Mouse (Mus musculus) ZHBTc4 (cell line): ENCODE results near the gene Yjefn3.

ENCODE experiments used
- DNase-seq: peaks from one replicate; pipeline ENCODE4 v3.0.0-alpha.2; 2011; ENCODE audit warnings: low read depth, low spot score

Yjefn3 gene

DNA sequence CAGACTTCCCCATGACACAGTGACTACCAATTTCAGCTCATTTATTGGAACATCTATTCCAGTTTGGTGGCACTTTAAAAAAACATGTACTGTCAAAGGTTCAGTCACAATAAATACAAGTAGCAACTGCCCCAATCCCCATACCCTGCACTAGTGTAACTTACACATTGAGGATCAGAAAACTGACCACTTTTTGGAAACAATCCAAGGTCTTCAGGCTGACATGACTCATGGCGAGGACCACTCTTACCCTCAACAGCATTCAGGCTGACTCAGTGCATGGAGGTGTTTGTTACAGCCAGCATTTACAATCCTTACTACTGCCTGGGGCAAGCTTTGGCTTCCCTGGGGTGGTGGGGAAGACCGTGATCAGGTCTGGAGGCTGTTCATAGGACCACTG, 4.6 kb upstream of the Yjefn3 start:
- no peak for DNase-seq

DNA sequence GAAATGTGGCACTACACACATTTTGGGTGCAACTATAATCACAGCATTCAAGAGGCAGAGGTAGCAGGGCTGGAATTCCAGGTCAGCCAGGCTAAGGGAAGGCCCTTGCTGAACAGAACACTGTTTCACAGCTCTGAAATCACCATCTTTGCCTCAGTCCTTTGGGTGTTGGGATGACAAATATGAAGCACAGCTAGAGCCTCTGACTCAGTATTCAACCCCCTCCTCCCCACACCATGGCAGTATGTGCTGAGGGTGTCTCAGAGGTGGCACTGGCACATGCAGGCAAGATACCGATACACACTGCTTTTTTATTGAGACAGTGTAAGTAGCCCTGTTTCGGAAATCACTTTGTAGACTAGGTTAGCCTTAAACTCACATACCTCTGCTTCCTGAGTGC, 3.7 kb upstream of the Yjefn3 start:
- DNase-seq = no peak

DNA sequence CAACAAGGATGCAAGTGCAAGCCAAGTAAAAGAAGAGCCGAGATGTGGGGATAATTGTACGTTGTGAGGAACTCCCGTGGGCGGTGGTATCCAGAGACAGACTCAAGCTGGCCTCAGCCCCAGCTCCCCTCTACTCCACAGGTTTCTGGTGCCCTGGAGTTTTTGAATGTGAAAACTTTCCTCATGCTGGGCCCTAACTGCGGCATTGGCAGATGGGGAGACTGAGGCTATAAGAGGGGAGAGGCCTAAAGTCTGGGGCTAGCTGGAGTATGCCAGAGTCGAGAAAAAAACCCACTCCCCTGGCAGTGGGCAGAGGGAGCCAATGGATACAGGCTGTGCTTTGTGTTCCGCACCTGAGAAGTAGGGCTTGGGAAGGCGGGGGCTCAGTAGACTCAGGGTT, 1.6 kb upstream of the Yjefn3 start:
- no peak for DNase-seq

DNA sequence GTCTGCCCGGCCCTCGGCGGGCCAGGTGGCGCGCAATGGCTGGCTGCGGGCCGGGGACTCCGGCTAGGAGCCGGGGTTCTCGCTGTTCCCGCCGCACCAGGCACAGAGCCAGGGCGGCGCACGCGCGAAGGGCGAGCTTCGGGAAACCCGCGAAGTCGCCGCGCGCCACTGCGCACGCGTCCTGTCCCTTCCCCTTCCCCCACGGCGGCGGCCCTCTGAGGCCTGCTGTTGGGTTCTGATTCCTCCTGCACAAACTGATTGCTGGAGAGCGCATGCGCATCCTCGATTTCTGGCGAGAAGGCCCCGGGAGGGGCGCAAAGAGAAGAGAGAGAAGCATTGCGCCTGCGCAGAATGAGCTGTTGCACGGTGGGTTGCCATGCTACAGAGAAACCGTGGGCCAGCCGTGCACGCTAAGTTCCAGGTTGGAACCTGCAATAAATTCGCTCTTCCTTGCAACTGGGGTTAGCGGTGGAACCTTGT, 591 bp upstream of the Yjefn3 start:
- peak; percentile 100 for DNase-seq

DNA sequence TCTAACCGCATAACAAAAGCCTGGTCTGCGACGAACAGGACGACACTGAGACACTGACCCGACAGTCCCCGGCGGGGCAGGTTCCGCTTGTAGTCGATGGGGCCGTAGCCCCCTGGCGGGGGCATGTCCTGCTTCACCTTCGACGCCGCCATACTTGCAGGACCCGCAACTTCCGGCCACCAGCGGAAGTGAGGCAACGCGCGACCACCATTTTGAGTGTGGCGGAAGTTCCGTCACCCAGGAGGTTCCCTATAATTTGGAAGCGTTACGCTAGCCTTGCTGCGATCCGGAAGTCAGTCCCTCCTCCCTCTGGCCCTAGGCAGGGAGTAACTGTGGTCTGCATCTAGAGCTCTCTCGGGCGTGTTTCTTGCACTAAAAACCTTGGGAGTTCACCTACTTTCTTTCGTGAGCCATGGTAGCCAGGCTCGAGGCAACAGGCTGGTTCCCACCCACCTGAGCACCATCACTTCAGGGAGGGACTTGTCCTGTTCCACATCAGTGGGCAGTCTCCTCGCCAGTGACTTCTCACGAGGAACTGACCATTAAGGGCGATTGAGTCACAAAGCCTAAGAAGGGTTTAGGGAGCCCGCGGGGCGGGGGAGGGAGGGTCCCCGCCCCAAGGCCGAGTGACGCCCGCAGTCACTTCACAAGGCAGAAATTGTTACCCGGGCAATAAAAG, 889 bp downstream of the Yjefn3 start:
- peak; percentile 99 for DNase-seq

DNA sequence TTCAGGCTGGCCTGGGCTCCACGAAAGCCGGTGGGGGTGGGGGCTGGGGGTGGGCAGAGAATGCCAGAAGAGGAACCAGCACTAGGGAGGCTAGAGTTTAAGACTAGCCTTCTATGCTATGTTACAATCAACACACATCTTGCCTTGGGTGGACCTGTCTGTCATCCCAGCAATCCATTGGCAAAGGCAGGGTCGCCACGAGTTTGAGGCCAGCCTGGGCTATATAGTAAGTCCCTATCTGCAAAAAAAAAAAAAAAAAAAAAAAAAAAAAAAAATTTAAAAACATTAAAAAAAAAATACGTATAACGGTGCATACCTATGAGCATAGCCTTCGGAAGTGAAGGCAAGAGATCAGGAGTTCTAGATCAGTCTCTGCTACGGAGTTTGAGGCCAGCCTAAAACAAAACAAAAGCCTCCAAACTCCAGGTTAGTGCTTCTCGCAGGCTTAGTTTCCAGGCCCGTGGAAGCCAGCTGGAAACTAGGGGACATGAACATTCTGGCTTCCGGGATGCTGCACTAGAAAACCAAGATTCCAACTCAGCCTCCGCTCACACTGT, 1.5 kb downstream of the Yjefn3 start:
- no peak for DNase-seq

DNA sequence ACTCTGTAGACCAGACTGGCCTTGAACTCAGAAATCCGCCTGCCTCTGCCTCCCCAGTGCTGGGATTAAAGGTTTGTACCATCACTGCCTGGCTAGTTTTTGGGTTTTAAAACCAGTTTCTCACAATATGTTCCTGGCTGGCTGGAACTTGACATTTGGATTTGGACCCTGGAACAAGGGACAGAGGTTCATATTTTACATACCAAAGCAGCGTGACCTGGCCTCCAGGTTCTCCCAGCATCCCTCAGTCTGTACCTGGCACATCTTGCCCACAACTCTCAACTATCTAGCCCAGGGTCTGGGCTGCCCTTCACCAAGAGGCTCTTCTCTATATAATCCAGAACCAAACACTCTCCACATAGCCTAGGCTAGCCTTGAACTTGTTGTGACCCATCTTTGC, 2.6 kb downstream of the Yjefn3 start:
- no peak for DNase-seq

DNA sequence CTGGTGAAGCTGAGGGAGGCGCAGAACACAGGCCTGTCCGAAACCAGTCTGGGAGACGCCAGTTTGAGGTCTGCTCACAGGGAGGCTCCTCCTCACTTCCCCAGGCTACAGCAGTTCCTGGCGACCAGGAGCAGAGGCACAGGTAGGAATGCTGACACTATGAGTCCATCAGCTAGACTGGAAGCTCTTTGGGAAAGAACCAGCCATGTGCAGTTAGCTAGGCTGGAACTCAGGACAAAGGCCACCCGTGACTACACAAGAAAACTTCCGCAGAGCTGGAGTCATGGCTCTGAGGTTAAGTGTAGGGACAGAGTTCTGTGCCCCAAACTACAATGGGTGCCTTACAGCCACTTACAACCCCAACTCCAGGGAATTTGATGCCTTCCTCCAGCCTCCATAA, 4.7 kb downstream of the Yjefn3 start:
- DNase-seq = no peak

DNA sequence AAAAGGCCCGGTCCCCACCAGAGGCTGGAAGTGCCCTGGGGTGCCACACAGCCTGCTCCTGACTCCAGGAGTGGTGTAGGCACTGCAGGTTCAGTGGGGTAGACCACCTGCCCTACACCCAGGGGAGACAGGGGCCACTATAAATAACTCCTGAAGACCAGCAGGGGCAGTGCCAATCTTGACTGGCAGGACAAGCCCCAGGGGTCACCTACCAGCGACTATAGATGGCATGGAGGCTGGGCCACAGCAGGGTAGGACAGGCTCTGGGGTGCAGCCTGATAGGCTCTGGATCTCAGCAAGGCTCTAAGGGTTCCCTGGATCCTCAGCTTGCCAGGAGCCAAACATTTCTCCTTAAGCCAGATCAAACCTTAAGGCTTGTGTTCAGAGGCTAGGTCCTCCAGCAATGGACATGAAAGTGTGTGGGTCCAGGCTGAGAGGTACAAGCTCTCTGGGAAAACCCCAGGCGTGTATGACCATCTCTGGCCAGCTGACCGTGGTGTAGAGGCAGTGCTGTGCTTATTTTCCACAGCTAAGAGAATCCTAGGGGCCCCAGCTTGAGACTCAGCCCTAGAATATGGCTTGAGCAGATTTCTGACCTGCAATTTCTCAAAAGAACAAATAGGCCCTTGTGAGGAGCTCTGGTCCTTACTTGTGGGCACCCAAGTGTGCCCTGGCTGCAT, 6.6 kb downstream of the Yjefn3 start:
- DNase-seq = no peak

DNA sequence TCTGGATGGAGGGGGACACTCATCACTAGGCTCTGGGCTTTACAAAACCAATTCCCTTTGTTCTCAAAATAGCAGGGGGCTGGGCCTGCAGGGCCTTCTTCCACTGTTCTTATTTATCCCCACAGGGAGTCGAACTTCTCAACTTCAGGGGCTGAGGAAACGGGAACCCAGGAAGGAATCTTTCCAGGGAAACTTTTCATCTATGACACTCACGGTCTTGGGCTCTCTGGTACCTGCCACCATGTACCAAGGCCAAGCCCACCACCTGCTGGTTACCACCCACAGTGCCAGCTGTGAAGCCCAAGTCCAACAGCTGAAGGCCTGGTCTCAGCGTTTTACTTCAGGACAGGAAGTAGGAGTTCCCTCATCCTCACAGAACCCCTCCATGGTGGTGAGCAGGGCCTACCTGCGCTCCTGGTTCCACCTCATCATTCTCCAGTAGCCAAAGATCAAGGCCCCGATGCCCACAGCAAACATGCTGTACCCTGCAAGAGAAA, 7.6 kb downstream of the Yjefn3 start:
- DNase-seq = no peak

DNA sequence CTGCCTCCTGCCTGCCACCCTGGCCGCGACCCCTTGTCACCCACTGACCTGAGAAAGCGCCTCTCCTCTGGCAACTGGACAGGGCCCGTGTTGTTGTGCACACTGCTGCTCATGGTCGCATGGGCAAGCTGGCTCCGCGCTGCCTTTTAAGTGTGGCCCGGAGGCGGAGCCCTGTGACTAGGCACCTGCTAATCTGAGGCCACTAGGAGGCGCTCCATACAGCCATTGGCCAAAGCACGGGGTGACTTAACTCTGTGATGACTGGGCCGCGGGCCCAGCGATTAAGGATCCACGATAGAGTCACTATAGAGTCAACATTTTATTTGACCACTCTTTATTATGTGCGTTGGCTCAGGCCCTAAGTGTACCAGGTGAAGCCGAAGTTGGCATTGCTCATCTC, 8.6 kb downstream of the Yjefn3 start:
- DNase-seq = peak; percentile 95

DNA sequence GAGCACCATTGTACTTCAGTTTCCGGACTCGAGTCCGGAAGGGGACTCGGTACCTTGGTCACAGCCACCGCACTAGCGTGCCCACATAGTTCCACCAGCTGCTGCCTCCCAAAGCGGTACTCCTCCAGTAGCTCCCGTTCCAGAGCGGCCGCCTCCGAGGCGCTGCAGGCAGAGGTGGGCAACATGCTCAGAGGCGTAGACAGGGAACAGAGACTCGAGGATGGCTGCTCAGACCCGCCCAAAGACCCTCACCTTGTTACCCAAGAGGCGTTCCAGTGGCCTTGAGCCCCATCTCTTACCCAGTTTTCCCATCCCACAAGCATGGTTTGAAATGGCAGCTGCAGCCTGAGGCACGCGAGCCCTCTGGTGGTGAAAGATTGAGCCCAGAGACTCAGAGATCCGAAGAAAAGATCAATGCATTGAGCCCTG, 11.7 kb downstream of the Yjefn3 start:
- peak; percentile 79 for DNase-seq

DNA sequence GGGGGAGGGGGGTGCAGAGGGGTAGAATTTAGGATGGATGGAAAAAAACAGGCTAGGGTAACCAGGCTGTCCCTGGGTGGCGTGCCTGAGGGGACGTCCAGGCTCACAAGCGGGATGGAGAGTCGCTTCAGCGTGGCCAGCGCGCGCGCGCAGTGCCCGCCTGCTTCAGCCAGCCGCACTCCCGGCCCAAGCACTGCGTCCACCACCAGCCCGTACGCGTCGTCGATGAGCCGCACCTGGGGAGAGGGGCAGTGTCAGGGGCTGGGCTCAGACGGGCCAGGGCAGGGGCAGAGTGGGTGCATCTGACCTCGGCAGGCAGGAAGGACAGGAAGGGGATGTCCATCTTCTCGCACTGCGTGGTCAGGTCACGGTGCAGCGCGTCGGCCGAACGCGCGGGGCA, 13.6 kb downstream of the Yjefn3 start:
- peak; percentile 28 for DNase-seq

DNA sequence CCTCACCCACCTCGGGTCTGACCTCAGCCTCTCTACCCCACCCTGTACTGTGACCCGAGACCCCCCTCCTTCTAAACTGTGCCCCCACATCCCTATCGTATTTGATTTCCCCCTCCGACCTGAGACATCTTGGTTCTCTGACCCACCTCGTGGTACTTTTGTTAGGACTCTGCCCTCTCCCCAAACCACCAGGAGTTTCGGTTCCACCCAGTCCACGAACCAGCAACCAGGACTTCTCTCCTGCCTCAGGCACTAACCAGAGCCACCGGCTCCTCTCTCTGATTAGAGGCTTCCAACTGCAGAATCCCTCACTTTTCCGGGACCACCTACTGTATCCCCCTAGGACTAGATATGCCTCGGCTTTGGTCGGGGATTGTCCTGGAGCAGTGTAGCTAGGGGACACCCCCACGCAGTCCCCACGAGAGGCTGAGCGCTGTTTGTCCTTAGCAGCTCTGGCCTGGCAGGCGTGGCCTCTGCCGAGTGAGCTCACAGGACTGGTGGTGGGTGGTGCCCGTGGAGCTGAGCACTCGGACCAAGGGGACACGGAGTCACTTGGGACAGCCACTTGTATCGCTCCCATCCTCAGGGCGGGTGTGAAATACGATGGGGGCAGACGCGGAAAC, 14.2 kb downstream of the Yjefn3 start:
- peak; percentile 29 for DNase-seq

DNA sequence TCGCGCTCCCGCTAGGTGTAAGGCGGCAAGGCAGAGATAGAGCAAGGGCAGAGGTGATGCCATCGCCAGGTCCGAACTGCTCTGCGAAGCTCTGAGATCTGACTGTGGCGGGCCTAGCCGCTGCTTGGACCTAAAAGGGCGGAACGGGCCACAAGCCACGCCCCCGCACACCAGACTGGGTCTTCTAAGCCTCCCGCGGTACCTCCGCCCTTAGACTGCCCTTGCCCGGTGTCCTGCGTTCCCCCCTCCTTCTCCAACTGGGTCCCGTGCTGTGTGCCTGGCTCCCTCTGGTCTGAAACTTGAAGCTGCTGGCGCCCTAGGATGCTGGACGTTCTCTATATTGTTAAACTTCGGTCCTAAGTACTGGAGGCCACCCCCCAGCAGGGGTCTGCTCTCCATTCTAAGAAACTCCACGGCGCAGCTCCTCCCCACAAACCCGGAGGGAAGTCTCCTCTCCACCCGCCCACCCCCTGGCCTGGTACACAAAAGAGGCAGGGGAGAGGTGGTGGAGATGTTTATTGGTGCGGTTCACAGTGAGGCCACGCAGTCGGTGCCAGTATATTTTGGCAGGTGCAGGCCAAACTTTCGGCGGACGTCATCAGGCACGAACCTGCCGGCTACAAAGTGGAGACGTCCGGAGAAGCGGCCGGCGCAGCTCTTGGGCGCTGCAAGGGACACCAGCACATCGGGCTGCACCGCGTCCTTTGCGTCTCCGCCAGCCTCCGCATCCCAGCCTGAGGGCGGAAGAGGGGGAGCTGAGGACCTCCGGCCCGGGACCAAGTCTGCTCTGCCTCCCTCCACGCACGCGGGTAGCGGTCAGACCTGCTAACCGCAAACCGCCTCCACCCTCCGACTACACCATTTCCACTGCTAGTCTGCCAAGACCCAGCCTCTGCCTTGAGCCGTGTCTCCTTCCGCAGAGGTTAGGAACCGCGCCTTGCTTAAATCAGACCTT, 14.9 kb downstream of the Yjefn3 start, which contains the start of gene Cilp2:
Cilp2 (minus strand) TSS at position 399 of the 955 bp plus-strand sequence.
- DNase-seq = peak; percentile 88

DNA sequence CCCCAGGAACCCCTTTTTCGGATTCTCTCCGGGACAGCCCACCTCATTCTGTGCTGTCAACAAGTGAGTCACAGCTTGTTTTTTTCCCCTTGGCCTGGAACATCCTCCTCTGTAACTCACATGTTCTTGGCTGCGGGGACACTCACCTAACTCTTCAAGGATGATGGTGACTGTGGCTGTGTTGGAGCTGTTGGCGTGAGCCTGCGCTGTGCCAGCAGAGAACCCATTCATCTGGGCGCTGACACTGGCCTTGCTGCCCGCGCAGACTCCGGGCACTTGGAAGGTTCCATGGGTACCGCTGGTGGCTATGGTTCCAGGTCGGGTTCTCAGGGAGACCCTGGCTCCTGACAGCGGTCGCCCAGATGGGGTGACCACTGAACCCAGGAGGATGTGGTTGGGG, 18.4 kb downstream of the Yjefn3 start:
- DNase-seq = no peak

DNA sequence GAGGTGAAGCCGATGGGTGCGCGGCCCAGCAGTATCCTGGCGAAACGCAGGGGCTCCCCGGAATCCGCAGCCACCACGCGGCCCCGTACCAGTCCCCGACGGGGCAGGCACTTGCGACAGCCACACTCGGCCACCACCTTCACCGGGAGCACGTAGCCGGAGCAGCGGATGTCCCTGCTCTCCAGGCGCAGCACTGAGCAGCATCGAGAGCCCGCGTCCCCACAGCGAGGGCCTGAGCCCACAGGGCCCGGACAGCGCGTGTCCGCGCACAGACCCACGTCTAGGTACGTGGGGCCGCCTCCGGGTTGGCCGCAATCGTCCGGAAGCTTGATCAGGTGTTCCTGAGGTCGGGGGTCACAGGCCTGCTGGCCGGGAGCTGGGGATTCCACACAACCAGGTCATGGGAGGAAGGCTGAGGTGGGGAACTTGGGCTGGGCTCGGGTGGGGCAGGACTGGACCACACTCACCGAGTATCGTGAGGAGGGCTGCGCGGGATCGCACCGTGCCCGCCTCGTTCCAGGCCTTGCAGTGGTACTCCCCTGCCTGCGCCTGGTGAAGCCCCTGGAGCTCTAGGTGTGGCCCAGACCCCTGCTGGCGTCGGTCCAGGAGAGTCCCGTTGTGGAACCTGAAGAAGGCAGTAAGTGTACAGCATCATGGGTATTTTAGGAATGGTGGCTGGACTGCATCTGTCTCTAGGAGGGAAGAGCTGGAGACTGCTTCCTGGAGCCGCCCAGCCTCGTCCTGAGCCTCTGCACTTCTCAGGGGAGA, 19.5 kb downstream of the Yjefn3 start:
- DNase-seq = peak; percentile 58

DNA sequence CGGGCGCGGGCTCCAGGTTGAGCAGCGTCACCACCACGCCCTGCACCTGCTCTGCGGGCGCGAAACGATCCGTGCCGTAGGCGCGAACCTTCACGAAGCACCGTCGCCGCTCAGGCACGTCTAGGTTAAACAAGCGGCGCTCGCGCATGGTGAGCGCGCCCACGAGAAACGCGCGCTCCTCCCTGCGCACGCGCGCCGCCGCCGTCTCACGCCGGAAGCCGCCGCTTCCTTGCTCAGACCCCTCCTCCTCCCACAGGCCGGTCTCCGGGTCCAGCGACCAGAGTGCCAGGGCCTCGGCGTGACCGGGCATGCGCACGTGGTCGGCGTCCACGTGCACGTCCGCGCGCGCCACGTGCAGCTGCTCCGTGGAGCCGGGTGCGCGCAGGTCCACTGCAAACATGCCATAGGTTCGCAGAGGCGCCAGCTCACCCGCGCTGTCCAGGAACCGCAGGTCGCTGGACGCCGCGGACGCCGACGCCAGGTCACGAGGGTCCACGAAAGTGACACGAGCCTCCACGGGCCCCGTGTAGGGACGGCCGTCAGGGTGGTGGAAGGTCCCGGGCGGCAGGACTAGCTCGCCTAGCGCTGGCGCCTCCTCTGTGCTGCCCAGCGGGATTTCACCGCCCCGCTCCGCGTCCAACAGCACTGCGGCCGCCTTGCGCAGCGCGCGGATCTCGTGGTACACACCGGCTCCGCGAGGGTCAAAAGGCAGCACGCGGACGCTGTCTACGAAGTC, 20.3 kb downstream of the Yjefn3 start:
- peak; percentile 89 for DNase-seq

DNA sequence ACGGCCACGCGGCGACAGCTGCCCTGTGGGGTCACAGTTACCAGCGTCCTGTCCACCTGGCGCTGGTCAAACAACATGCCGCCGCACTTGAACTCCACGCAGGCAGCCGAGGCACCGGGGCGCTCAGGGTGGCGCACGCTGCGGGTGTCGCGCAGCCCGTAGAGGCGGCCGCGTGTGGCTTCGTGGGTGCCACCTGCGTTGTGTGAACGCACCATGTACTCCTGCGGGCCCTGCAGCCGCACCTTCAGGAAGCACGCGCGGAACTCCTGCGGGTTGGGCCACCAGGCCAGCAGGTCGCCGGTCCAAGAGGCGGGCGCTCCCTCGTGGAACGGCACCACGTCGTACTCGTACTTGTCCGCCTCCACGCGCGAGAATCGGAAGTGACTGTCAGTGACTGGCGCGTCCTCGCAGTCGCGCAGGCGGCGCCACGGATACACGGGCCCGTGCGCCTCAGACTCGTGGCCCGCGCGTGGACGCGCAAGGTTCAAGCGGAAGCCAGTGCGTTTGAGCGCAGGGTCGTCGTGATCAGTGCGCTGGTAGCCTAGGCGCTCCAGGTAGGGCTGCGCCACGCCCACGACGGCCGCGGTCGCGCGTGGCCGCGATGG, 21.1 kb downstream of the Yjefn3 start:
- peak; percentile 55 for DNase-seq
